Mouse (Mus musculus): ENCODE results near the gene Dld. TPM values are rescaled to one million over a fixed set of nuclear protein-coding genes. Genes with fewer than 3 reads are reported as not detected.
A peak's percentile ranks its signal among the peaks of the same experiment; 100 is the strongest.

The Dld gene
- total and polyA plus RNA-seq, 3 experiments: 112 to 229 (median 131) TPM

GRCm38 (mm10) chr12:31312281-31312680, 39.0 kb downstream of the Dld start:
- DNase-seq (ENCODE audit: low read depth, low spot score): no peak
- H3K36me3 ChIP-seq (ENCODE audit: control insufficient read depth in 1 of 2, insufficient read depth in 2 of 2, low read length in 2 of 2): no peaks in the 10 kb centered on the region; a peak in 1 of 4 replicates
- no peaks in the 10 kb centered on the region for H3K9me3 ChIP-seq (replicated peaks; ENCODE audit: insufficient read depth, low read length)
- H3K4me1 ChIP-seq (ENCODE audit: control insufficient read depth in 1 of 2, insufficient read depth in 2 of 2, low read length in 2 of 2): peaks cover 0 to 9% of the 10 kb centered on the region in 2 experiments; a peak in 1 of 4 replicates
- H3K4me3 ChIP-seq (ENCODE audit: control insufficient read depth in 1 of 2, insufficient read depth in 1 of 2, low read depth in 2 of 2, low read length in 2 of 2): peak overlapping the region in 1 of 2 experiments; percentile 20; a peak in 2 of 4 replicates
- no peak overlapping the region for H3K27ac ChIP-seq (ENCODE audit: control insufficient read depth, low read depth, low read length)
- peaks cover 0 to 4% of the 10 kb centered on the region in 2 experiments for H3K27me3 ChIP-seq (ENCODE audit: control insufficient read depth in 1 of 2, insufficient read depth in 2 of 2, low read length in 2 of 2)
- no peak for TF ChIP-seq MYB (IDR thresholded peaks at IDR 0.05; ENCODE audit: low read depth, low read length)
- no peak for TF ChIP-seq EP300 (IDR thresholded peaks at IDR 0.05; ENCODE audit: low read depth in 1 of 2, low read length in 2 of 2)
- TF ChIP-seq ELF1 (IDR thresholded peaks at IDR 0.05; ENCODE audit: low read depth, low read length): no peak
- TF ChIP-seq CTCF (IDR thresholded peaks at IDR 0.05 in 2 of 3, conservative IDR thresholded peaks at IDR 0.05 in 1 of 3; ENCODE audit: control insufficient read depth in 1 of 3, insufficient read depth in 1 of 3, low read depth in 2 of 3, low read length in 3 of 3, poor library complexity in 1 of 3, severe bottlenecking in 1 of 3): no peak
- no peak for TF ChIP-seq UBTF (IDR thresholded peaks at IDR 0.05; ENCODE audit: borderline replicate concordance, insufficient read depth, low read depth, low read length)
- no peak for TF ChIP-seq POLR2AphosphoS5 (IDR thresholded peaks at IDR 0.05; ENCODE audit: borderline replicate concordance, low read depth, low read length)
- TF ChIP-seq BHLHE40 (IDR thresholded peaks at IDR 0.05; ENCODE audit: borderline replicate concordance, low read depth, low read length): no peak
- no peak for TF ChIP-seq POLR2AphosphoS2 (IDR thresholded peaks at IDR 0.05; ENCODE audit: low read length)
- TF ChIP-seq JUND (IDR thresholded peaks at IDR 0.05; ENCODE audit: low read depth, low read length): no peak
- no peak for TF ChIP-seq NELFE (IDR thresholded peaks at IDR 0.05; ENCODE audit: low read depth, low read length)
- no peak for TF ChIP-seq KAT2A (conservative IDR thresholded peaks at IDR 0.05; ENCODE audit: low read depth, low read length)
- TF ChIP-seq SMC3 (IDR thresholded peaks at IDR 0.05; ENCODE audit: low read depth, low read length): no peak
- TF ChIP-seq MYC (IDR thresholded peaks at IDR 0.05; ENCODE audit: low read depth, low read length): no peak
- no peak for TF ChIP-seq USF2 (IDR thresholded peaks at IDR 0.05; ENCODE audit: borderline replicate concordance in 1 of 2, insufficient read depth in 1 of 2, low read depth in 1 of 2, low read length in 2 of 2)
- no peak overlapping the region for H3K9ac ChIP-seq (ENCODE audit: control insufficient read depth, low read depth, low read length, poor library complexity, severe bottlenecking)
- H3K79me2 ChIP-seq (ENCODE audit: control insufficient read depth, insufficient read depth, low read length, poor library complexity): no peaks in the 10 kb centered on the region

- no peak for TF ChIP-seq ZNF384 (IDR thresholded peaks at IDR 0.05; ENCODE audit: low read depth, low read length)
- TF ChIP-seq SMC3 (IDR thresholded peaks at IDR 0.05; ENCODE audit: low read depth, low read length): no peak
- no peak for TF ChIP-seq MAFK (IDR thresholded peaks at IDR 0.05; ENCODE audit: borderline replicate concordance, low read depth, low read length)
- no peak for TF ChIP-seq NELFE (IDR thresholded peaks at IDR 0.05; ENCODE audit: low read depth, low read length)
- no peak for TF ChIP-seq MEF2A (IDR thresholded peaks at IDR 0.05; ENCODE audit: extremely low read depth, insufficient replicate concordance, low read depth, low read length, poor library complexity, severe bottlenecking)
- no peak for TF ChIP-seq RCOR1 (IDR thresholded peaks at IDR 0.05; ENCODE audit: low read depth, low read length)
- no peak for TF ChIP-seq CHD1 (IDR thresholded peaks at IDR 0.05; ENCODE audit: low read depth, low read length)
- no peak for TF ChIP-seq ZMIZ1 (IDR thresholded peaks at IDR 0.05; ENCODE audit: low read depth, low read length)
- TF ChIP-seq POLR2AphosphoS2 (IDR thresholded peaks at IDR 0.05; ENCODE audit: low read length): no peak
- no peak for TF ChIP-seq MXI1 (IDR thresholded peaks at IDR 0.05; ENCODE audit: low read depth, low read length)
- TF ChIP-seq RAD21 (IDR thresholded peaks at IDR 0.05; ENCODE audit: low read depth, low read length): no peak
- TF ChIP-seq MAZ (IDR thresholded peaks at IDR 0.05; ENCODE audit: low read depth, low read length): no peak
- no peak for TF ChIP-seq BHLHE40 (IDR thresholded peaks at IDR 0.05; ENCODE audit: borderline replicate concordance, low read depth, low read length)
- TF ChIP-seq MYB (IDR thresholded peaks at IDR 0.05; ENCODE audit: low read depth, low read length): no peak
- TF ChIP-seq TAL1 (IDR thresholded peaks at IDR 0.05; ENCODE audit: low read length): no peak
- no peak for TF ChIP-seq SIN3A (IDR thresholded peaks at IDR 0.05; ENCODE audit: low read length)
- TF ChIP-seq HCFC1 (IDR thresholded peaks at IDR 0.05; ENCODE audit: low read depth, low read length): no peak
- no peak for TF ChIP-seq GATA1 (IDR thresholded peaks at IDR 0.05; ENCODE audit: low read depth, low read length)
- no peak for TF ChIP-seq E2F4 (IDR thresholded peaks at IDR 0.05; ENCODE audit: borderline replicate concordance, low read depth, low read length)
- Histone ChIP-seq H3K9me3 (replicated peaks; ENCODE audit: insufficient read depth, low read length) (no peaks in the 10 kb centered on the region), H3K4me3 (ENCODE audit: control insufficient read depth in 1 of 2, insufficient read depth in 1 of 2, low read depth in 2 of 2, low read length in 2 of 2) (peak overlapping the region in 1 of 2 experiments; percentile 20; a peak in 2 of 4 replicates), H3K36me3 (ENCODE audit: control insufficient read depth in 1 of 2, insufficient read depth in 2 of 2, low read length in 2 of 2) (no peaks in the 10 kb centered on the region; a peak in 1 of 4 replicates), H3K27me3 (ENCODE audit: control insufficient read depth in 1 of 2, insufficient read depth in 2 of 2, low read length in 2 of 2) (peaks cover 0 to 4% of the 10 kb centered on the region in 2 experiments), H3K9ac (ENCODE audit: control insufficient read depth, low read depth, low read length, poor library complexity, severe bottlenecking) (no peak overlapping the region), H3K27ac (ENCODE audit: control insufficient read depth, low read depth, low read length) (no peak overlapping the region), H3K4me1 (ENCODE audit: control insufficient read depth in 1 of 2, insufficient read depth in 2 of 2, low read length in 2 of 2) (peaks cover 0 to 9% of the 10 kb centered on the region in 2 experiments; a peak in 1 of 4 replicates), H3K79me2 (ENCODE audit: control insufficient read depth, insufficient read depth, low read length, poor library complexity) (no peaks in the 10 kb centered on the region)
- DNase-seq (ENCODE audit: low read depth, low spot score): peak; percentile 32
Observed at GRCm38 (mm10) chr12:31311671-31312265, 39.5 kb downstream of the Dld start.
